Mouse (Mus musculus) thymus, postnatal 25 days (tissue): ENCODE measurements around the gene Ttll2.
"Not testable (repeated sequence)": the region's sequence is repeated elsewhere in the genome, so short reads cannot be mapped to it uniquely, and the experiment has no call there.

Experiments
- DNase-seq: peaks from one replicate; pipeline ENCODE4 v3.0.0; 2022

Gene Ttll2

GRCm38 (mm10) chr17:7360749-7361465, 8.4 kb upstream of the Ttll2 start:
- DNase-seq, result not testable (repeated sequence)

GRCm38 (mm10) chr17:7359806-7360205, 7.3 kb upstream of the Ttll2 start:
- DNase-seq, result not testable (repeated sequence)

- not testable (repeated sequence) for DNase-seq
These were observed 3.7 kb downstream of the Ttll2 start for GRCm38 (mm10) chr17:7348765-7349164.

GRCm38 (mm10) chr17:7337381-7337780, 15.1 kb downstream of the Ttll2 start:
- not testable (repeated sequence) for DNase-seq

GRCm38 (mm10) chr17:7332745-7333144, 19.8 kb downstream of the Ttll2 start:
- DNase-seq, result not testable (repeated sequence)

- not testable (repeated sequence) for DNase-seq
These were observed 26.1 kb downstream of the Ttll2 start for GRCm38 (mm10) chr17:7326415-7326814.

- DNase-seq, result not testable (repeated sequence)
These were observed 28.1 kb downstream of the Ttll2 start, which contains the start of gene Tcp10a for GRCm38 (mm10) chr17:7324346-7324745. Gene Tcp10a (plus strand): TSS chr17:7324646.

- not testable (repeated sequence) for DNase-seq
These were observed 32.7 kb downstream of the Ttll2 start for GRCm38 (mm10) chr17:7319789-7320188.

GRCm38 (mm10) chr17:7315693-7316382, 36.7 kb downstream of the Ttll2 start:
- DNase-seq, result not testable (repeated sequence)

GRCm38 (mm10) chr17:7306278-7307196, 46.0 kb downstream of the Ttll2 start:
- peak; percentile 24 for DNase-seq
